Comparison of ENCODE assay signal across 20 mouse cellular contexts in genomic region chr16:37571554-37571953, GRCm38 (mm10). TPM values are rescaled to one million over a fixed set of nuclear protein-coding genes. Genes with fewer than 3 reads are reported as not detected.
DNase-seq lines count a peak whose midpoint lies in the region; ATAC-seq and TF ChIP-seq lines count a peak whose summit lies in the region.
"Had no signal": no experiment of that assay in that cellular context is flagged by ENCODE, and none has a peak within 500 bp of the region (broad histone marks: within the 10 kb centered on the region; RNA-seq: fewer than 3 reads in every experiment).

No protein-coding gene starts in this region.

- no peak overlapping the region for H3K4me3 ChIP-seq in embryonic facial prominence, embryonic 12.5 days
- no peak overlapping the region for H3K4me3 ChIP-seq in embryonic facial prominence, embryonic 10.5 days
- no peak overlapping the region for H3K4me3 ChIP-seq in midbrain, embryonic 12.5 days
- H3K4me3 ChIP-seq in midbrain, embryonic 16.5 days (ENCODE audit: low read depth, low read length) = no peak overlapping the region
- no peak overlapping the region for H3K4me3 ChIP-seq in limb, embryonic 12.5 days (replicated peaks)
- H3K4me3 ChIP-seq in stomach, embryonic 16.5 days (replicated peaks; ENCODE audit: low read length) = no peak overlapping the region
- no peak overlapping the region for H3K4me3 ChIP-seq in liver, postnatal 0 days (ENCODE audit: low read depth, low read length)
- H3K4me3 ChIP-seq: hindbrain, embryonic 12.5 days; layer of hippocampus, adult 2 months; stomach, embryonic 15.5 days had no signal

- H3K27ac ChIP-seq in embryonic facial prominence, embryonic 12.5 days = peak overlapping the region; percentile 59
- H3K27ac ChIP-seq in embryonic facial prominence, embryonic 10.5 days (replicated peaks) = no peak overlapping the region
- peak overlapping the region; percentile 60; the same call in 1 of the 2 replicates for H3K27ac ChIP-seq in midbrain, embryonic 12.5 days (replicated peaks)
- H3K27ac ChIP-seq in midbrain, embryonic 16.5 days (ENCODE audit: low read length) = no peak overlapping the region
- peak overlapping the region; percentile 57; the same call in 1 of the 2 replicates for H3K27ac ChIP-seq in limb, embryonic 12.5 days
- H3K27ac ChIP-seq in stomach, embryonic 16.5 days (ENCODE audit: low read length) = peak overlapping the region; percentile 27; the same call in 1 of the 2 replicates
- H3K27ac ChIP-seq in liver, postnatal 0 days (ENCODE audit: low read depth) = no peak overlapping the region
- H3K27ac ChIP-seq: hindbrain, embryonic 12.5 days; liver, embryonic 14.5 days; stomach, embryonic 15.5 days had no signal

- no peak for TF ChIP-seq EP300 in liver, postnatal 0 days (IDR thresholded peaks at IDR 0.05; ENCODE audit: low read depth)

- no peak overlapping the region for H3K4me2 ChIP-seq in embryonic facial prominence, embryonic 12.5 days (replicated peaks)
- no peak overlapping the region for H3K4me2 ChIP-seq in midbrain, embryonic 12.5 days (replicated peaks)
- no peak overlapping the region for H3K4me2 ChIP-seq in midbrain, embryonic 16.5 days (ENCODE audit: low read length)
- H3K4me2 ChIP-seq in limb, embryonic 12.5 days = 0 out of 2 replicates have a peak overlapping the region, but pooled peaks have one; percentile 6
- no peak overlapping the region for H3K4me2 ChIP-seq in stomach, embryonic 16.5 days (ENCODE audit: low read depth, low read length)
- no peak overlapping the region for H3K4me2 ChIP-seq in liver, postnatal 0 days (ENCODE audit: low read depth, low read length)
- H3K4me2 ChIP-seq: hindbrain, embryonic 12.5 days; stomach, embryonic 15.5 days had no signal

- 0 out of 2 replicates have a peak, but pooled peaks cover 4% of the 10 kb centered on the region for H3K9me3 ChIP-seq in embryonic facial prominence, embryonic 12.5 days
- peaks cover 5% of the 10 kb centered on the region; the same call in 1 of the 2 replicates for H3K9me3 ChIP-seq in embryonic facial prominence, embryonic 10.5 days
- H3K9me3 ChIP-seq in midbrain, embryonic 12.5 days = 0 out of 2 replicates have a peak, but pooled peaks cover 3% of the 10 kb centered on the region
- no peaks in the 10 kb centered on the region; the same call in 1 of the 2 replicates for H3K9me3 ChIP-seq in midbrain, embryonic 16.5 days (replicated peaks; ENCODE audit: control insufficient read depth, low read length, poor library complexity, severe bottlenecking)
- H3K9me3 ChIP-seq in limb, embryonic 12.5 days = peaks cover 4% of the 10 kb centered on the region
- H3K9me3 ChIP-seq in stomach, embryonic 16.5 days (replicated peaks; ENCODE audit: control insufficient read depth, low read length) = peaks cover 6% of the 10 kb centered on the region; the same call in 1 of the 2 replicates
- peaks cover 2% of the 10 kb centered on the region; the same call in 1 of the 2 replicates for H3K9me3 ChIP-seq in liver, postnatal 0 days (ENCODE audit: low read length)
- H3K9me3 ChIP-seq: stomach, embryonic 15.5 days had no signal

- ATAC-seq in embryonic facial prominence, embryonic 12.5 days (ENCODE audit: insufficient number of reproducible peaks, insufficient read depth, low FRiP score, low TSS enrichment) = no peak
- ATAC-seq in midbrain, embryonic 12.5 days (ENCODE audit: low FRiP score, low read depth) = no peak
- no peak for ATAC-seq in midbrain, embryonic 16.5 days
- ATAC-seq in limb, embryonic 12.5 days (ENCODE audit: insufficient number of reproducible peaks, insufficient read depth, low FRiP score, low TSS enrichment, low read depth) = no peak
- 0 out of 2 replicates have a peak, but pooled peaks have one; percentile 17 for ATAC-seq in stomach, embryonic 16.5 days (ENCODE audit: insufficient read depth, low FRiP score)
- no peak for ATAC-seq in liver, postnatal 0 days

- no peak overlapping the region for H3K9ac ChIP-seq in embryonic facial prominence, embryonic 12.5 days
- no peak overlapping the region for H3K9ac ChIP-seq in midbrain, embryonic 12.5 days (replicated peaks)
- H3K9ac ChIP-seq in midbrain, embryonic 16.5 days (ENCODE audit: low read depth, low read length) = no peak overlapping the region
- no peak overlapping the region for H3K9ac ChIP-seq in limb, embryonic 12.5 days (replicated peaks)
- H3K9ac ChIP-seq in stomach, embryonic 16.5 days (ENCODE audit: low read length) = no peak overlapping the region
- no peak overlapping the region for H3K9ac ChIP-seq in liver, postnatal 0 days (replicated peaks)
- H3K9ac ChIP-seq: hindbrain, embryonic 12.5 days; liver, embryonic 14.5 days; stomach, embryonic 15.5 days had no signal

- TF ChIP-seq CTCF in liver, postnatal 0 days (IDR thresholded peaks at IDR 0.05; ENCODE audit: low read depth) = no peak

- peaks cover 6% of the 10 kb centered on the region; the same call in 1 of the 2 replicates for H3K36me3 ChIP-seq in embryonic facial prominence, embryonic 12.5 days
- H3K36me3 ChIP-seq in embryonic facial prominence, embryonic 10.5 days (replicated peaks) = peaks cover 28% of the 10 kb centered on the region
- peaks cover 10% of the 10 kb centered on the region for H3K36me3 ChIP-seq in midbrain, embryonic 12.5 days
- no peaks in the 10 kb centered on the region for H3K36me3 ChIP-seq in midbrain, embryonic 16.5 days (ENCODE audit: control insufficient read depth, insufficient read depth, low read length)
- peaks cover 17% of the 10 kb centered on the region; the same call in 1 of the 2 replicates for H3K36me3 ChIP-seq in limb, embryonic 12.5 days
- H3K36me3 ChIP-seq in stomach, embryonic 16.5 days (ENCODE audit: control insufficient read depth, insufficient read depth, low read length) = peaks cover 4% of the 10 kb centered on the region; the same call in 1 of the 2 replicates
- peaks cover 7% of the 10 kb centered on the region for H3K36me3 ChIP-seq in liver, postnatal 0 days (replicated peaks; ENCODE audit: insufficient read depth, low read length)
- H3K36me3 ChIP-seq: stomach, embryonic 15.5 days had no signal

- peaks cover 4% of the 10 kb centered on the region; the same call in 1 of the 2 replicates for H3K4me1 ChIP-seq in embryonic facial prominence, embryonic 12.5 days
- peaks cover 7% of the 10 kb centered on the region for H3K4me1 ChIP-seq in embryonic facial prominence, embryonic 10.5 days
- H3K4me1 ChIP-seq in midbrain, embryonic 12.5 days = peaks cover 10% of the 10 kb centered on the region
- H3K4me1 ChIP-seq in midbrain, embryonic 16.5 days (ENCODE audit: control insufficient read depth, insufficient read depth, low read length) = no peaks in the 10 kb centered on the region
- H3K4me1 ChIP-seq in limb, embryonic 12.5 days (replicated peaks) = peaks cover 17% of the 10 kb centered on the region
- H3K4me1 ChIP-seq in stomach, embryonic 16.5 days (ENCODE audit: control insufficient read depth, insufficient read depth, low read length) = no peaks in the 10 kb centered on the region
- H3K4me1 ChIP-seq in liver, postnatal 0 days (ENCODE audit: insufficient read depth) = peaks cover 6% of the 10 kb centered on the region; the same call in 1 of the 2 replicates
- H3K4me1 ChIP-seq: hindbrain, embryonic 12.5 days; stomach, embryonic 15.5 days had no signal

- no peaks in the 10 kb centered on the region for H3K27me3 ChIP-seq in embryonic facial prominence, embryonic 12.5 days
- no peaks in the 10 kb centered on the region for H3K27me3 ChIP-seq in embryonic facial prominence, embryonic 10.5 days (replicated peaks; ENCODE audit: low read depth, poor library complexity, severe bottlenecking)
- no peaks in the 10 kb centered on the region for H3K27me3 ChIP-seq in midbrain, embryonic 12.5 days
- no peaks in the 10 kb centered on the region for H3K27me3 ChIP-seq in midbrain, embryonic 16.5 days (ENCODE audit: control insufficient read depth, insufficient read depth, low read depth, low read length)
- H3K27me3 ChIP-seq in limb, embryonic 12.5 days = no peaks in the 10 kb centered on the region
- H3K27me3 ChIP-seq in stomach, embryonic 16.5 days (ENCODE audit: control insufficient read depth, insufficient read depth, low read length) = no peaks in the 10 kb centered on the region
- H3K27me3 ChIP-seq in liver, postnatal 0 days (ENCODE audit: insufficient read depth, low read length) = no peaks in the 10 kb centered on the region
- H3K27me3 ChIP-seq: hindbrain, embryonic 12.5 days; stomach, embryonic 15.5 days had no signal

- WGBS in embryonic facial prominence, embryonic 12.5 days = 52% methylated on average over 3 of the region's 3 CpGs
- WGBS in embryonic facial prominence, embryonic 10.5 days = 68% methylated on average over 3 of the region's 3 CpGs
- 59% methylated on average over 3 of the region's 3 CpGs for WGBS in midbrain, embryonic 12.5 days
- WGBS in midbrain, embryonic 16.5 days = 62% methylated on average over 3 of the region's 3 CpGs
- 27% methylated on average over 3 of the region's 3 CpGs for WGBS in limb, embryonic 12.5 days
- WGBS in stomach, embryonic 16.5 days = 71% methylated on average over 3 of the region's 3 CpGs
- 81% methylated on average over 3 of the region's 3 CpGs for WGBS in liver, postnatal 0 days (ENCODE audit: insufficient replicate concordance)

- DNase-seq in embryonic facial prominence, embryonic 10.5 days (ENCODE audit: low spot score) = no peak
- no peak for DNase-seq in frontal cortex, postnatal 25 days (ENCODE audit: low spot score in 2 of 2)
- no peak for DNase-seq in liver, postnatal 0 days
- DNase-seq: adrenal gland, adult 2 months; cerebellum, adult 9-10 months; gastrocnemius, postnatal 36 days; kidney, adult 8-10 months; kidney, postnatal 14 days; left cerebral cortex, postnatal 4 days had no signal

RNA-seq across cellular contexts. Expression of gene Hgd, which starts 8.4 kb away (rescaled TPM):
- polyA plus RNA-seq in embryonic facial prominence, embryonic 12.5 days (2016; fragmentation: Nextera tagmentation; extraction: Ambion mirVana) = 0.22 and 0.25 TPM in 2 replicates
- polyA plus RNA-seq in embryonic facial prominence, embryonic 10.5 days (2016; fragmentation: Nextera tagmentation; extraction: Ambion mirVana) = 0.09 and 0.16 TPM in 2 replicates
- 0.21 TPM in 1 of 2 replicates, not detected in the other for polyA plus RNA-seq in midbrain, embryonic 12.5 days (2016; fragmentation: Nextera tagmentation; extraction: Ambion mirVana)
- polyA plus RNA-seq in midbrain, embryonic 16.5 days (2015; fragmentation: Nextera tagmentation; extraction: Ambion mirVana) = 0.19 and 0.34 TPM in 2 replicates
- 0.17 and 0.36 TPM in 2 replicates for polyA plus RNA-seq in limb, embryonic 12.5 days (2016; fragmentation: Nextera tagmentation; extraction: Ambion mirVana)
- 2.1 TPM in 2 replicates for polyA plus RNA-seq in stomach, embryonic 16.5 days (2015; fragmentation: Nextera tagmentation; extraction: Ambion mirVana)
- polyA plus RNA-seq in liver, postnatal 0 days (2015; fragmentation: Nextera tagmentation; extraction: Ambion mirVana) = 131 and 153 TPM in 2 replicates
- polyA plus RNA-seq: adrenal gland, adult 2 months; embryonic facial prominence, embryonic 11.5 days; hindbrain, embryonic 12.5 days; neural tube, embryonic 14.5 days had no signal

RNA-seq across cellular contexts. Expression of gene Rabl3, which starts 31.9 kb away (rescaled TPM):
- 30.4 and 33.5 TPM in 2 replicates for polyA plus RNA-seq in embryonic facial prominence, embryonic 12.5 days (2016; fragmentation: Nextera tagmentation; extraction: Ambion mirVana)
- 34.5 and 36.2 TPM in 2 replicates for polyA plus RNA-seq in embryonic facial prominence, embryonic 10.5 days (2016; fragmentation: Nextera tagmentation; extraction: Ambion mirVana)
- 35.5 and 36.2 TPM in 2 replicates for polyA plus RNA-seq in midbrain, embryonic 12.5 days (2016; fragmentation: Nextera tagmentation; extraction: Ambion mirVana)
- 17.2 and 18.8 TPM in 2 replicates for polyA plus RNA-seq in midbrain, embryonic 16.5 days (2015; fragmentation: Nextera tagmentation; extraction: Ambion mirVana)
- 33.9 and 36.2 TPM in 2 replicates for polyA plus RNA-seq in limb, embryonic 12.5 days (2016; fragmentation: Nextera tagmentation; extraction: Ambion mirVana)
- polyA plus RNA-seq in stomach, embryonic 16.5 days (2015; fragmentation: Nextera tagmentation; extraction: Ambion mirVana) = 21.8 and 22.4 TPM in 2 replicates
- 14.2 and 14.9 TPM in 2 replicates for polyA plus RNA-seq in liver, postnatal 0 days (2015; fragmentation: Nextera tagmentation; extraction: Ambion mirVana)

RNA-seq across cellular contexts. Expression of gene Gtf2e1, which starts 32.0 kb away (rescaled TPM):
- 39.0 and 39.7 TPM in 2 replicates for polyA plus RNA-seq in embryonic facial prominence, embryonic 12.5 days (2016; fragmentation: Nextera tagmentation; extraction: Ambion mirVana)
- 44.9 and 49.6 TPM in 2 replicates for polyA plus RNA-seq in embryonic facial prominence, embryonic 10.5 days (2016; fragmentation: Nextera tagmentation; extraction: Ambion mirVana)
- 46.7 and 53.7 TPM in 2 replicates for polyA plus RNA-seq in midbrain, embryonic 12.5 days (2016; fragmentation: Nextera tagmentation; extraction: Ambion mirVana)
- polyA plus RNA-seq in midbrain, embryonic 16.5 days (2015; fragmentation: Nextera tagmentation; extraction: Ambion mirVana) = 31.9 and 35.3 TPM in 2 replicates
- polyA plus RNA-seq in limb, embryonic 12.5 days (2016; fragmentation: Nextera tagmentation; extraction: Ambion mirVana) = 36.9 and 38.8 TPM in 2 replicates
- polyA plus RNA-seq in stomach, embryonic 16.5 days (2015; fragmentation: Nextera tagmentation; extraction: Ambion mirVana) = 20.1 and 21.3 TPM in 2 replicates
- 5.8 and 5.9 TPM in 2 replicates for polyA plus RNA-seq in liver, postnatal 0 days (2015; fragmentation: Nextera tagmentation; extraction: Ambion mirVana)

Comparison
In these comparisons a context has a peak if more than half of its experiments do, and no peak if none do; other contexts are left out.
1. H3K27ac ChIP-seq: peak in embryonic facial prominence, embryonic 12.5 days (single experiment), midbrain, embryonic 12.5 days (single experiment), limb, embryonic 12.5 days (single experiment) and stomach, embryonic 16.5 days (single experiment); none in embryonic facial prominence, embryonic 10.5 days (single experiment), midbrain, embryonic 16.5 days (single experiment) and liver, postnatal 0 days (single experiment).
2. RNA of gene Hgd, which starts 8.4 kb away (polyA plus RNA-seq): 131 to 153 TPM in liver, postnatal 0 days; 2.1 TPM in stomach, embryonic 16.5 days, 0.17 to 0.36 TPM in limb, embryonic 12.5 days, 0.19 to 0.34 TPM in midbrain, embryonic 16.5 days, 0.22 to 0.25 TPM in embryonic facial prominence, embryonic 12.5 days, 0.09 to 0.16 TPM in embryonic facial prominence, embryonic 10.5 days and 0.21 TPM in midbrain, embryonic 12.5 days; every median in the first group is over 10 times any median in the second.